Mouse (Mus musculus) stomach, embryonic 14.5 days (tissue): ENCODE results near the gene Gsg1. TPM values are rescaled to one million over a fixed set of nuclear protein-coding genes. Genes with fewer than 3 reads are reported as not detected.

Experiments
- polyA plus RNA-seq: library from polyadenylated mRNA; unstranded; fragments of >200 nt; fragmentation: Nextera tagmentation; extraction: Ambion mirVana; gene quantifications from 2 replicates; pipeline ENCODE4 v1.2.1, GENCODE M21; 2014

The Gsg1 gene
- polyA plus RNA-seq, 1 experiment from 2014 or later: 0.65 TPM

Other genes with a start within 250 kb of the Gsg1 start
- gene Ddx47, start 242.7 kb downstream of the Gsg1 start, polyA plus RNA-seq: 107 and 111 TPM in 2 replicates
- gene Gprc5a, start 188.7 kb downstream of the Gsg1 start, polyA plus RNA-seq: 15.2 and 17.0 TPM in 2 replicates
- gene Gprc5d, start 136.1 kb downstream of the Gsg1 start, polyA plus RNA-seq: not detected in 2 replicates
- gene Fam234b, start 56.4 kb downstream of the Gsg1 start, polyA plus RNA-seq: 26.2 and 28.8 TPM in 2 replicates
- 9.6 and 14.3 TPM in 2 replicates for gene Hebp1, start 56.3 kb downstream of the Gsg1 start, polyA plus RNA-seq
- not detected in 2 replicates for gene Pbp2, start 56.1 kb upstream of the Gsg1 start, polyA plus RNA-seq
- gene Emp1, start 108.2 kb upstream of the Gsg1 start, polyA plus RNA-seq: 28.8 and 32.1 TPM in 2 replicates